Mouse (Mus musculus): Measurements from ENCODE around the gene Zfp185. TPM values are rescaled to one million over a fixed set of nuclear protein-coding genes. Genes with fewer than 3 reads are reported as not detected.
"Not testable (repeated sequence)": the region's sequence is repeated elsewhere in the genome, so short reads cannot be mapped to it uniquely, and the experiment has no call there.

The Zfp185 gene
- total RNA-seq, 2 experiments from 2014 or later, result 0.77 to 1.8 TPM

GRCm38 (mm10) chrX:73062323-73062722, 75.2 kb downstream of the Zfp185 start:
- DNase-seq, result no peak

DNA sequence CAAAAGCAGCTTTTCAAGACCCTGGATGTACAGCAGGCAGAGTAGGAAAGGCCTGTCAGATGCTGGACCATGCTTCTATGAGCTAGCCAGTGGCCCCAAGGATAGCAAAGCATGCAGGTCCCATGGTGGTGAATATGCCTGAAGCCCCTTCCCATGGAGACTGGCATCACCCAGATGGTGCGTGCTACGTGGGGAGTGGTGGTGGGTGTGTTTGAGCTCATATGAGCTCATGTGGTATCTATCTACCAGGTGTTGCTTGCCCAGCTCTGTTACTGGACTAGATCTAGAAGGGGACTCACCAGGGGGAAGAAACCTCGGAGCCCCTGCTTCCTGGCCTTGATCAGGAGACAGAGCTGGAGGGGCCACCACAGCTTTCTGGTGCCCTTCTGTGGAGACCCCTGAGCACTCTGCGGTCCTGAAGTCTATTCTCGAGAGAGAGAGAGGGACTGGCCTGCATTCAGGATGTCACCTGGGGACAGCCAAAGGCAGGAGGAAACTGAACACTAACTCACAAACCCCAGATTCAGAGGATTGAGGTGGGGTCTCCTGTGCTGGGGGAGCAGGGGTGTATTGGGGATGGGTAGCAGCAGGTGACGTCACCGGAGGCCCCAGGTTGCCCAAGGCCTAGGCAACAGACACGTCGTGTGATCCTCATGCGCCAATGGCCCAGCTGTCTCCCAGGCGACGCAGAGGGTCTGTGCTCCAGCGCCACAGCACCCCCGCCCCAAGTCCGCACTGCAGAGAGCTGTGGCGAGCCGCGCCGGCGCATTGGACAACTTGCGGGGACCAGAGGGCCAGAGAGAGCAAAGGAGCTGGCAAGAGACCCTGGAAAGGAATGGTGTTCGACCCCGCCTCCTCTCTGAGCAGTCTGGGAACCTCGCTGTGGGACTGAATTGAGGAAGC, 76.6 kb downstream of the Zfp185 start:
- no peak for DNase-seq

GRCm38 (mm10) chrX:73064415-73064793, 77.3 kb downstream of the Zfp185 start, which contains the start of gene Pnma3:
TSS of gene Pnma3 (plus strand) at chrX:73064787.
- no peak for DNase-seq

- not testable (repeated sequence) for DNase-seq
Measured at GRCm38 (mm10) chrX:73066765-73067312, 79.7 kb downstream of the Zfp185 start.

Small RNA genes within 50 kb of the gene (microRNA-seq; reads per million reads assigned to microRNA genes)
- 0 to 0.27 reads per million in 2 experiments for gene Mir2137

Other genes starting within 250 kb of the Zfp185 start
- gene Gabrq, start 162.2 kb upstream of the Zfp185 start, total RNA-seq (2021), result not detected
- 10 to 100 TPM; 28.3 to 30.9 TPM for gene Cetn2, start 68.9 kb upstream of the Zfp185 start, total RNA-seq (2021)
- 1 to 10 TPM; 4.2 to 6.4 TPM for gene Nsdhl, start 68.8 kb upstream of the Zfp185 start, total RNA-seq (2021)
- gene Pnma5, start 49.8 kb downstream of the Zfp185 start, total RNA-seq (2021), result not detected
- gene Pnma3, start 77.4 kb downstream of the Zfp185 start, total RNA-seq (2021), result not detected
- 1 to 10 TPM in 1 of 2 experiments, under 1 TPM in 1; 0.45 to 1.9 TPM for gene Xlr4a, start 95.1 kb downstream of the Zfp185 start, total RNA-seq (2021)
- under 1 TPM; 0.47 to 0.62 TPM for gene Xlr3a, start 109.8 kb downstream of the Zfp185 start, total RNA-seq (2021)
- gene Gm14685, start 129.7 kb downstream of the Zfp185 start, total RNA-seq (2021), result not detected
- not detected for gene Xlr5b, start 161.5 kb downstream of the Zfp185 start, total RNA-seq (2021)
- not detected for gene DXBay18, start 162.1 kb downstream of the Zfp185 start, total RNA-seq (2021)
- not detected for gene Spin2d, start 189.7 kb downstream of the Zfp185 start, total RNA-seq (2021)
- 1 to 10 TPM in 1 of 2 experiments, under 1 TPM in 1; 0.75 to 1.2 TPM for gene Xlr3b, start 204.9 kb downstream of the Zfp185 start, total RNA-seq (2021)
- 1 to 10 TPM in 1 of 2 experiments, under 1 TPM in 1; 0.67 to 1.1 TPM for gene Xlr4b, start 227.0 kb downstream of the Zfp185 start, total RNA-seq (2021)
- gene F8a, start 241.0 kb downstream of the Zfp185 start, total RNA-seq (2021), result 1 to 10 TPM; 6.6 to 7.2 TPM